In the genomic region with DNA sequence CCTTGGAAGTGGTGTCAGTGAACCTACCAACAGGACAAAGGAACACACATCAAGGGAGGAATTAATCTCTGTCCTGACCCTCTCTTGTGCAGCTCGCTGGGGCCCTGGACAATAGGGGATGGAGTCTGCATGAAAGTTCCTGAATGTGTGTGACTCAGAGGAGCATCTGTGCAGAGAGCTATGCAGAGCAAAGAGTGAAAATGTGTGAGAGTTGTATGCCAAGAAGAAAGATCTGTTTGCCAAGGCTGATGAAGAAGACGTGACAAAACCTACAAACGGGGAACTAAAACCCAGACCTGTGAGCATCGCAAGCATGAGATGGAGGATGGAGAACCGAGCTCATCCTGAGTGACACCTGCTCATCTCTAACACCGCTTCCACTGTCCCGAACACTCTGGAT, we compare ENCODE assay signal across 33 mouse cellular contexts. TPM values are rescaled to one million over a fixed set of nuclear protein-coding genes. Genes with fewer than 3 reads are reported as not detected.
DNase-seq lines count a peak whose midpoint lies in the region; ATAC-seq and TF ChIP-seq lines count a peak whose summit lies in the region.
"Had no signal": no experiment of that assay in that cellular context is flagged by ENCODE, and none has a peak within 500 bp of the region (broad histone marks: within the 10 kb centered on the region; RNA-seq: fewer than 3 reads in every experiment).

No protein-coding gene starts in this region.

- H3K4me1 ChIP-seq in hindbrain, postnatal 0 days (ENCODE audit: insufficient read depth, low read length) = no peaks in the 10 kb centered on the region
- H3K4me1 ChIP-seq in hindbrain, embryonic 12.5 days = 0 out of 2 replicates have a peak, but pooled peaks cover 5% of the 10 kb centered on the region
- no peaks in the 10 kb centered on the region for H3K4me1 ChIP-seq in midbrain, embryonic 11.5 days (ENCODE audit: control insufficient read depth, insufficient read depth, low read length)
- no peaks in the 10 kb centered on the region for H3K4me1 ChIP-seq in midbrain, embryonic 14.5 days (ENCODE audit: control insufficient read depth, insufficient read depth, low read length)
- H3K4me1 ChIP-seq in forebrain, embryonic 10.5 days = peaks cover 21% of the 10 kb centered on the region
- H3K4me1 ChIP-seq: embryonic facial prominence, embryonic 13.5 days; kidney, embryonic 15.5 days; midbrain, embryonic 15.5 days; neural tube, embryonic 15.5 days; stomach, embryonic 15.5 days had no signal

- H3K9me3 ChIP-seq in hindbrain, postnatal 0 days (ENCODE audit: low read length) = no peaks in the 10 kb centered on the region
- H3K9me3 ChIP-seq in hindbrain, embryonic 12.5 days (replicated peaks) = 0 out of 2 replicates have a peak, but pooled peaks cover under 1% of the 10 kb centered on the region
- no peaks in the 10 kb centered on the region for H3K9me3 ChIP-seq in midbrain, embryonic 11.5 days (ENCODE audit: control insufficient read depth, low read length)
- H3K9me3 ChIP-seq in midbrain, embryonic 14.5 days (ENCODE audit: control insufficient read depth, low read length) = no peaks in the 10 kb centered on the region
- H3K9me3 ChIP-seq in forebrain, embryonic 10.5 days = no peaks in the 10 kb centered on the region
- H3K9me3 ChIP-seq: embryonic facial prominence, embryonic 13.5 days; forebrain, embryonic 12.5 days; G1E; kidney, embryonic 15.5 days; midbrain, embryonic 15.5 days; neural tube, embryonic 15.5 days; stomach, embryonic 15.5 days had no signal

- H3K4me2 ChIP-seq in hindbrain, postnatal 0 days (ENCODE audit: low read depth, low read length) = no peak overlapping the region
- H3K4me2 ChIP-seq in hindbrain, embryonic 12.5 days (replicated peaks) = no peak overlapping the region
- H3K4me2 ChIP-seq in midbrain, embryonic 11.5 days = no peak overlapping the region
- H3K4me2 ChIP-seq in midbrain, embryonic 14.5 days (ENCODE audit: low read length) = no peak overlapping the region
- H3K4me2 ChIP-seq: embryonic facial prominence, embryonic 13.5 days; forebrain, embryonic 12.5 days; hindbrain, embryonic 14.5 days; kidney, embryonic 15.5 days; midbrain, embryonic 15.5 days; neural tube, embryonic 15.5 days; stomach, embryonic 15.5 days had no signal

- H3K4me3 ChIP-seq in hindbrain, postnatal 0 days (ENCODE audit: low read length) = no peak overlapping the region
- H3K4me3 ChIP-seq in hindbrain, embryonic 12.5 days = no peak overlapping the region
- no peak overlapping the region for H3K4me3 ChIP-seq in midbrain, embryonic 11.5 days (ENCODE audit: low read depth, low read length)
- no peak overlapping the region for H3K4me3 ChIP-seq in midbrain, embryonic 14.5 days (replicated peaks; ENCODE audit: low read depth, low read length)
- no peak overlapping the region for H3K4me3 ChIP-seq in forebrain, embryonic 10.5 days
- H3K4me3 ChIP-seq: embryonic facial prominence, embryonic 13.5 days; forebrain, embryonic 12.5 days; kidney, embryonic 15.5 days; midbrain, embryonic 15.5 days; neural tube, embryonic 15.5 days; stomach, embryonic 15.5 days had no signal

- no peak overlapping the region for H3K9ac ChIP-seq in hindbrain, postnatal 0 days (replicated peaks; ENCODE audit: low read length)
- no peak overlapping the region for H3K9ac ChIP-seq in hindbrain, embryonic 12.5 days
- H3K9ac ChIP-seq in midbrain, embryonic 11.5 days (ENCODE audit: low read length) = no peak overlapping the region
- no peak overlapping the region for H3K9ac ChIP-seq in midbrain, embryonic 14.5 days (replicated peaks; ENCODE audit: low read length)
- H3K9ac ChIP-seq: embryonic facial prominence, embryonic 13.5 days; forebrain, embryonic 12.5 days; forebrain, postnatal 0 days; hindbrain, embryonic 14.5 days; kidney, embryonic 15.5 days; liver, embryonic 14.5 days; midbrain, embryonic 15.5 days; neural tube, embryonic 15.5 days; stomach, embryonic 15.5 days had no signal

- peak; percentile 99 for ATAC-seq in frontal cortex, adult (ENCODE audit: low TSS enrichment)
- ATAC-seq in hindbrain, postnatal 0 days = no peak
- ATAC-seq in hindbrain, embryonic 12.5 days (ENCODE audit: low FRiP score) = no peak
- no peak for ATAC-seq in midbrain, embryonic 11.5 days (ENCODE audit: low FRiP score)
- ATAC-seq in midbrain, embryonic 14.5 days (ENCODE audit: low FRiP score, low TSS enrichment) = no peak
- ATAC-seq: forebrain, postnatal 0 days; inflammation-experienced regulatory T-cells, adult 6 months; midbrain, embryonic 15.5 days; Patski had no signal

- no peak for DNase-seq in frontal cortex, postnatal 25 days (ENCODE audit: low spot score in 2 of 2)
- DNase-seq in hindbrain, postnatal 0 days (ENCODE audit: low spot score) = no peak
- DNase-seq in midbrain, embryonic 11.5 days (ENCODE audit: low spot score, missing footprints) = peak; percentile 81
- no peak for DNase-seq in midbrain, embryonic 14.5 days
- peak; percentile 19 to 38 for DNase-seq in left cerebral cortex, postnatal 36 days (ENCODE audit: low spot score in 2 of 2)
- no peak for DNase-seq in forebrain, embryonic 10.5 days (ENCODE audit: extremely low spot score, low spot score)
- DNase-seq: adrenal gland, postnatal 10 days; cerebellum, adult 11 months; cerebellum, adult 9-10 months; cerebellum, postnatal 36 days; forebrain, postnatal 0 days; gastrocnemius, postnatal 10 days; heart, postnatal 14 days; kidney, adult 18-20 months; kidney, postnatal 25 days; liver; lung, adult 2 months; lung, postnatal 10 days; thymus, postnatal 14 days had no signal

- intact Hi-C loops in left cerebral cortex, postnatal 36 days (cut with DNase I) = no loop called here

- no peaks in the 10 kb centered on the region for H3K36me3 ChIP-seq in hindbrain, postnatal 0 days (ENCODE audit: insufficient read depth, low read length)
- H3K36me3 ChIP-seq in hindbrain, embryonic 12.5 days = no peaks in the 10 kb centered on the region
- H3K36me3 ChIP-seq in midbrain, embryonic 11.5 days (ENCODE audit: control insufficient read depth, insufficient read depth, low read length) = no peaks in the 10 kb centered on the region
- no peaks in the 10 kb centered on the region for H3K36me3 ChIP-seq in midbrain, embryonic 14.5 days (ENCODE audit: control insufficient read depth, insufficient read depth, low read length)
- no peaks in the 10 kb centered on the region for H3K36me3 ChIP-seq in forebrain, embryonic 10.5 days (replicated peaks)
- H3K36me3 ChIP-seq: embryonic facial prominence, embryonic 13.5 days; forebrain, embryonic 12.5 days; G1E; kidney, embryonic 15.5 days; midbrain, embryonic 15.5 days; neural tube, embryonic 15.5 days; stomach, embryonic 15.5 days had no signal

- 78% methylated on average over 7 of the region's 7 CpGs for WGBS in hindbrain, postnatal 0 days
- 83% methylated on average over 7 of the region's 7 CpGs for WGBS in hindbrain, embryonic 12.5 days
- 78% methylated on average over 7 of the region's 7 CpGs for WGBS in midbrain, embryonic 11.5 days
- 72% methylated on average over 7 of the region's 7 CpGs for WGBS in midbrain, embryonic 14.5 days
- WGBS in forebrain, embryonic 10.5 days = 86% methylated on average over 7 of the region's 7 CpGs

- TF ChIP-seq CTCF in hindbrain, postnatal 0 days (IDR thresholded peaks at IDR 0.05; ENCODE audit: low read depth) = no peak

- H3K27ac ChIP-seq in hindbrain, postnatal 0 days = peak overlapping the region; percentile 5; the same call in 1 of the 2 replicates
- H3K27ac ChIP-seq in hindbrain, embryonic 12.5 days = no peak overlapping the region
- H3K27ac ChIP-seq in midbrain, embryonic 11.5 days (ENCODE audit: low read depth, low read length) = no peak overlapping the region
- H3K27ac ChIP-seq in midbrain, embryonic 14.5 days (replicated peaks; ENCODE audit: low read depth, low read length) = no peak overlapping the region
- no peak overlapping the region for H3K27ac ChIP-seq in forebrain, embryonic 10.5 days
- H3K27ac ChIP-seq: embryonic facial prominence, embryonic 13.5 days; forebrain, embryonic 12.5 days; hindbrain, embryonic 14.5 days; kidney, embryonic 15.5 days; liver, embryonic 14.5 days; macrophage; midbrain, embryonic 15.5 days; neural tube, embryonic 15.5 days; stomach, embryonic 15.5 days had no signal

- no peaks in the 10 kb centered on the region for H3K27me3 ChIP-seq in hindbrain, postnatal 0 days (ENCODE audit: insufficient read depth, low read length)
- no peaks in the 10 kb centered on the region for H3K27me3 ChIP-seq in hindbrain, embryonic 12.5 days
- no peaks in the 10 kb centered on the region for H3K27me3 ChIP-seq in midbrain, embryonic 11.5 days (ENCODE audit: control insufficient read depth, insufficient read depth, low read length)
- no peaks in the 10 kb centered on the region for H3K27me3 ChIP-seq in midbrain, embryonic 14.5 days (ENCODE audit: control insufficient read depth, insufficient read depth, low read length)
- H3K27me3 ChIP-seq in forebrain, embryonic 10.5 days (ENCODE audit: poor library complexity, severe bottlenecking) = no peaks in the 10 kb centered on the region
- H3K27me3 ChIP-seq: embryonic facial prominence, embryonic 13.5 days; forebrain, embryonic 12.5 days; kidney, embryonic 15.5 days; midbrain, embryonic 15.5 days; neural tube, embryonic 15.5 days; stomach, embryonic 15.5 days had no signal

RNA-seq across cellular contexts. Expression of gene Zfp637, which starts 40.2 kb away (rescaled TPM):
- 110 and 122 TPM in 2 replicates for total RNA-seq in hindbrain, postnatal 0 days (2014; rRNA removed)
- polyA plus RNA-seq in hindbrain, postnatal 0 days (2015; fragmentation: Nextera tagmentation; extraction: Ambion mirVana) = 107 and 109 TPM in 2 replicates
- 133 and 140 TPM in 2 replicates for polyA plus RNA-seq in hindbrain, embryonic 12.5 days (2016; fragmentation: Nextera tagmentation; extraction: Ambion mirVana)
- 110 and 112 TPM in 2 replicates for polyA plus RNA-seq in midbrain, embryonic 11.5 days (2014; fragmentation: Nextera tagmentation; extraction: Ambion mirVana)
- 152 and 165 TPM in 2 replicates for polyA plus RNA-seq in midbrain, embryonic 14.5 days (2014; fragmentation: Nextera tagmentation; extraction: Ambion mirVana)
- 10 to 100 TPM; 60.2 to 64.9 TPM for total RNA-seq in left cerebral cortex, postnatal 36 days (2021)
- 91.1 and 97.4 TPM in 2 replicates for polyA plus RNA-seq in forebrain, embryonic 10.5 days (2016; fragmentation: Nextera tagmentation; extraction: Ambion mirVana)

Comparison
In these comparisons a context has a peak if more than half of its experiments do, and no peak if none do; other contexts are left out.
1. DNase-seq: peak in midbrain, embryonic 11.5 days (single experiment) and left cerebral cortex, postnatal 36 days (2 of 2); none in frontal cortex, postnatal 25 days (0 of 2), hindbrain, postnatal 0 days (single experiment), midbrain, embryonic 14.5 days (single experiment) and forebrain, embryonic 10.5 days (single experiment).